Mouse (Mus musculus): ENCODE measurements around the gene Ankar. TPM values are rescaled to one million over a fixed set of nuclear protein-coding genes. Genes with fewer than 3 reads are reported as not detected.

Gene Ankar
- polyA plus RNA-seq, 1 experiment from 2014 or later: not detected

- Histone ChIP-seq H3K4me2 (no peak overlapping the region), H3K9me3 (no peaks in the 10 kb centered on the region), H3K36me3 (peaks cover 47% of the 10 kb centered on the region), H3K27me3 (no peaks in the 10 kb centered on the region), H3K4me3 (no peak overlapping the region), H3K9ac (no peak overlapping the region), H3K27ac (no peak overlapping the region), H3K4me1 (peaks cover 15% of the 10 kb centered on the region)
- 89% methylated on average over 5 of the region's 5 CpGs for WGBS
- no peak for ATAC-seq (ENCODE audit: insufficient number of reproducible peaks, low FRiP score, low TSS enrichment, low read depth)
Measured at GRCm38 (mm10) chr1:72602803-72603202, 97.6 kb downstream of the Ankar start.

GRCm38 (mm10) chr1:72602186-72602585 lies 98.2 kb downstream of the Ankar start:
- no peak overlapping the region for H3K9ac ChIP-seq
- H3K27me3 ChIP-seq: no peaks in the 10 kb centered on the region
- H3K4me1 ChIP-seq: peaks cover 15% of the 10 kb centered on the region
- no peak overlapping the region for H3K4me2 ChIP-seq
- no peak overlapping the region for H3K27ac ChIP-seq
- H3K9me3 ChIP-seq: no peaks in the 10 kb centered on the region
- WGBS: 81% methylated on average over 5 of the region's 5 CpGs
- H3K4me3 ChIP-seq: no peak overlapping the region
- peaks cover 51% of the 10 kb centered on the region for H3K36me3 ChIP-seq
- no peak for ATAC-seq (ENCODE audit: insufficient number of reproducible peaks, low FRiP score, low TSS enrichment, low read depth)

GRCm38 (mm10) chr1:72601233-72601632 lies 99.1 kb downstream of the Ankar start:
- 92% methylated on average over 7 of the region's 7 CpGs for WGBS
- no peak overlapping the region for H3K4me2 ChIP-seq
- H3K4me3 ChIP-seq: no peak overlapping the region
- no peak overlapping the region for H3K9ac ChIP-seq
- H3K27me3 ChIP-seq: no peaks in the 10 kb centered on the region
- peaks cover 15% of the 10 kb centered on the region for H3K4me1 ChIP-seq
- no peak for ATAC-seq (ENCODE audit: insufficient number of reproducible peaks, low FRiP score, low TSS enrichment, low read depth)
- H3K9me3 ChIP-seq: no peaks in the 10 kb centered on the region
- H3K27ac ChIP-seq: no peak overlapping the region
- H3K36me3 ChIP-seq: peaks cover 55% of the 10 kb centered on the region

- peaks cover 56% of the 10 kb centered on the region for H3K36me3 ChIP-seq
- ATAC-seq (ENCODE audit: insufficient number of reproducible peaks, low FRiP score, low TSS enrichment, low read depth): no peak
- H3K9ac ChIP-seq: no peak overlapping the region
- H3K4me3 ChIP-seq: no peak overlapping the region
- H3K4me2 ChIP-seq: no peak overlapping the region
- H3K9me3 ChIP-seq: no peaks in the 10 kb centered on the region
- H3K4me1 ChIP-seq: peaks cover 15% of the 10 kb centered on the region
- H3K27me3 ChIP-seq: no peaks in the 10 kb centered on the region
- WGBS: 83% methylated on average over 5 of the region's 5 CpGs
- H3K27ac ChIP-seq: no peak overlapping the region
Measured at GRCm38 (mm10) chr1:72600778-72601177, 99.6 kb downstream of the Ankar start.

- Histone ChIP-seq H3K9ac (no peak overlapping the region), H3K36me3 (peaks cover 60% of the 10 kb centered on the region)
- ATAC-seq (ENCODE audit: insufficient number of reproducible peaks, low FRiP score, low TSS enrichment, low read depth): no peak
Measured at GRCm38 (mm10) chr1:72599146-72600101, 101.0 kb downstream of the Ankar start.

GRCm38 (mm10) chr1:72596231-72596630 lies 104.1 kb downstream of the Ankar start:
- H3K4me1 ChIP-seq: peaks cover 15% of the 10 kb centered on the region
- no peak overlapping the region for H3K9ac ChIP-seq
- 87% methylated on average over 5 of the region's 5 CpGs for WGBS
- H3K36me3 ChIP-seq: peaks cover 71% of the 10 kb centered on the region
- no peak overlapping the region for H3K27ac ChIP-seq
- no peak for ATAC-seq (ENCODE audit: insufficient number of reproducible peaks, low FRiP score, low TSS enrichment, low read depth)
- no peaks in the 10 kb centered on the region for H3K27me3 ChIP-seq
- no peak overlapping the region for H3K4me3 ChIP-seq
- H3K9me3 ChIP-seq: no peaks in the 10 kb centered on the region
- no peak overlapping the region for H3K4me2 ChIP-seq

More at GRCm38 (mm10) chr1:72599146-72600101, 101.0 kb downstream of the Ankar start:
- Histone ChIP-seq H3K4me2 (no peak overlapping the region), H3K4me1 (peaks cover 15% of the 10 kb centered on the region), H3K4me3 (no peak overlapping the region), H3K27me3 (no peaks in the 10 kb centered on the region), H3K9me3 (no peaks in the 10 kb centered on the region), H3K27ac (no peak overlapping the region)
- 40% methylated on average over 21 of the region's 21 CpGs for WGBS

- 89% methylated on average over 12 of the region's 12 CpGs for WGBS
- H3K27me3 ChIP-seq: no peaks in the 10 kb centered on the region
- no peak overlapping the region for H3K27ac ChIP-seq
- H3K9ac ChIP-seq: no peak overlapping the region
- H3K9me3 ChIP-seq: no peaks in the 10 kb centered on the region
- H3K36me3 ChIP-seq: peaks cover 71% of the 10 kb centered on the region
- H3K4me1 ChIP-seq: peaks cover 15% of the 10 kb centered on the region
- H3K4me3 ChIP-seq: no peak overlapping the region
- no peak for ATAC-seq (ENCODE audit: insufficient number of reproducible peaks, low FRiP score, low TSS enrichment, low read depth)
- no peak overlapping the region for H3K4me2 ChIP-seq
Measured at GRCm38 (mm10) chr1:72595686-72596085, 104.7 kb downstream of the Ankar start.

GRCm38 (mm10) chr1:72593340-72593951 lies 106.9 kb downstream of the Ankar start:
- 0 out of 2 replicates have a peak, but pooled peaks cover under 1% of the 10 kb centered on the region for H3K4me1 ChIP-seq
- no peak overlapping the region for H3K27ac ChIP-seq
- no peaks in the 10 kb centered on the region for H3K9me3 ChIP-seq
- no peak overlapping the region for H3K4me3 ChIP-seq
- 82% methylated on average over 20 of the region's 20 CpGs for WGBS
- peaks cover 70% of the 10 kb centered on the region for H3K36me3 ChIP-seq
- no peak overlapping the region for H3K4me2 ChIP-seq
- no peaks in the 10 kb centered on the region for H3K27me3 ChIP-seq
- ATAC-seq (ENCODE audit: insufficient number of reproducible peaks, low FRiP score, low TSS enrichment, low read depth): 0 out of 2 replicates have a peak, but pooled peaks have one; percentile 52
- no peak overlapping the region for H3K9ac ChIP-seq

Other genes with a start within 250 kb of the Ankar start
- gene March4, start 163.6 kb downstream of the Ankar start, polyA plus RNA-seq (2015; fragmentation: Nextera tagmentation; extraction: Ambion mirVana): not detected in 2 replicates
- 21.6 and 23.8 TPM in 2 replicates for gene Smarcal1, start 117.3 kb downstream of the Ankar start, polyA plus RNA-seq (2015; fragmentation: Nextera tagmentation; extraction: Ambion mirVana)
- 1,437 and 1,953 TPM in 2 replicates for gene Rpl37a, start 10.7 kb upstream of the Ankar start, polyA plus RNA-seq (2015; fragmentation: Nextera tagmentation; extraction: Ambion mirVana)
- gene Igfbp2, start 123.9 kb upstream of the Ankar start, polyA plus RNA-seq (2015; fragmentation: Nextera tagmentation; extraction: Ambion mirVana): 379 and 399 TPM in 2 replicates
- gene Igfbp5, start 174.3 kb upstream of the Ankar start, polyA plus RNA-seq (2015; fragmentation: Nextera tagmentation; extraction: Ambion mirVana): 108 and 118 TPM in 2 replicates